Mouse (Mus musculus) large intestine, adult 2 months (tissue): ENCODE measurements around the gene Fnbp1l. TPM values are rescaled to one million over a fixed set of nuclear protein-coding genes. Genes with fewer than 3 reads are reported as not detected.

Experiments used
- DNase-seq: peaks from one replicate; pipeline ENCODE4 v3.0.0-alpha.2; 2012; ENCODE audit warnings: low read depth, low spot score
- WGBS: fragments of 180-500 bp; shearing (Covaris S2); methylation state at CpG from one replicate; pipeline ENCODE4 v1.1.7; 2018; 5-methylcytosine and 5-hydroxymethylcytosine counted together
- polyA plus RNA-seq: library from polyadenylated mRNA; depleted of rRNA; stranded (reverse); fragments of >200 nt; gene quantifications from 2 replicates; pipeline ENCODE4 v1.2.3, GENCODE M21; 2012; rRNA removed

The Fnbp1l gene
- polyA plus RNA-seq, 1 experiment, result 12.2 TPM

- 96% methylated on average over 14 of the region's 14 CpGs for WGBS
- no peak for DNase-seq
Measured at GRCm38 (mm10) chr3:122507826-122508225, 111.7 kb downstream of the Fnbp1l start.

GRCm38 (mm10) chr3:122506343-122506916, 113.1 kb downstream of the Fnbp1l start:
- DNase-seq, result no peak
- WGBS, result 73% methylated on average over 10 of the region's 10 CpGs

- 92% methylated on average over 9 of the region's 9 CpGs for WGBS
- DNase-seq, result no peak
Measured at GRCm38 (mm10) chr3:122500929-122501328, 118.6 kb downstream of the Fnbp1l start.

GRCm38 (mm10) chr3:122499647-122500046, 119.9 kb downstream of the Fnbp1l start:
- WGBS, result 94% methylated on average over 6 of the region's 6 CpGs
- DNase-seq, result no peak

- DNase-seq, result no peak
- WGBS, result 85% methylated on average over 7 of the region's 7 CpGs
Measured at GRCm38 (mm10) chr3:122498528-122498927, 121.0 kb downstream of the Fnbp1l start.

- 70% methylated on average over 6 of the region's 6 CpGs for WGBS
Measured at GRCm38 (mm10) chr3:122497871-122498270, 121.6 kb downstream of the Fnbp1l start.

GRCm38 (mm10) chr3:122494764-122495163, 124.8 kb downstream of the Fnbp1l start:
- WGBS, result 22% methylated on average over 6 of the region's 6 CpGs
- DNase-seq, result no peak

More at GRCm38 (mm10) chr3:122497871-122498270, 121.6 kb downstream of the Fnbp1l start:
- DNase-seq, result no peak

- no peak for DNase-seq
- WGBS, result 81% methylated on average over 21 of the region's 21 CpGs
Measured at GRCm38 (mm10) chr3:122492872-122493615, 126.5 kb downstream of the Fnbp1l start.

- DNase-seq, result no peak
- WGBS, result 93% methylated on average over 3 of the region's 3 CpGs
Measured at GRCm38 (mm10) chr3:122492006-122492405, 127.5 kb downstream of the Fnbp1l start.

GRCm38 (mm10) chr3:122490574-122490973, 128.9 kb downstream of the Fnbp1l start:
- DNase-seq, result no peak
- 84% methylated on average over 6 of the region's 6 CpGs for WGBS

Other genes starting within 250 kb of the Fnbp1l start
- 10.7 and 19.4 TPM in 2 replicates for gene Pde5a, start 109.2 kb upstream of the Fnbp1l start, polyA plus RNA-seq